Mouse (Mus musculus) adrenal gland, postnatal 10 days (tissue): ENCODE measurements around the gene A730049H05Rik. TPM values are rescaled to one million over a fixed set of nuclear protein-coding genes. Genes with fewer than 3 reads are reported as not detected.

Source experiments
- DNase-seq: peaks from one replicate; pipeline ENCODE4 v3.0.0; 2021; ENCODE audit warnings: mixed read lengths
- total RNA-seq, 2 experiments: library from RNA; stranded (reverse); gene quantifications; 2 replicates each; pipeline ENCODE4 v1.2.3; 2021

A730049H05Rik gene
- total RNA-seq, 2 experiments from 2014 or later, result 0.45 to 1.1 TPM

- DNase-seq, result no peak
Observed at GRCm38 (mm10) chr6:92827360-92827759, 11.1 kb downstream of the A730049H05Rik start.

- DNase-seq, result no peak
Observed at GRCm38 (mm10) chr6:92829148-92829547, 12.9 kb downstream of the A730049H05Rik start.

DNA sequence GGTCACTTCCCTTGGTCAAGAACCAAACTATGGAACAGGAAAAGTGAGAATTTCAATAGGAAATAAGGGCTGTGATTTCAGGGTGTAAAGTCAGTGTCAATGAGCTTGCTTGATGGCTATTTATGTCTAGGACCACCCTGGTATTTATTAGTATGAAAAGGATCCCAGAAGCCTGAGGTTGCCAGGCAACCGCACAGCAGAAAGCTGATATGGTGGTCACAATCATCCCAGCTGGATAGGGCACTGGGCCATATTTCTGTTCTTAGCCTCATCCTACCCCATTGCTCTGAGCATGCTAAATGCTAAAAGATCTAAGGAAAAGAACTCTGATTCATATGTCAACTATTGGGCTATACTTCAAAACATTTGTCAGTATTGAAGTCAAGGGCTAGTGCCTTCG, 14.8 kb downstream of the A730049H05Rik start:
- no peak for DNase-seq

GRCm38 (mm10) chr6:92842000-92842399, 25.7 kb downstream of the A730049H05Rik start:
- no peak for DNase-seq

DNA sequence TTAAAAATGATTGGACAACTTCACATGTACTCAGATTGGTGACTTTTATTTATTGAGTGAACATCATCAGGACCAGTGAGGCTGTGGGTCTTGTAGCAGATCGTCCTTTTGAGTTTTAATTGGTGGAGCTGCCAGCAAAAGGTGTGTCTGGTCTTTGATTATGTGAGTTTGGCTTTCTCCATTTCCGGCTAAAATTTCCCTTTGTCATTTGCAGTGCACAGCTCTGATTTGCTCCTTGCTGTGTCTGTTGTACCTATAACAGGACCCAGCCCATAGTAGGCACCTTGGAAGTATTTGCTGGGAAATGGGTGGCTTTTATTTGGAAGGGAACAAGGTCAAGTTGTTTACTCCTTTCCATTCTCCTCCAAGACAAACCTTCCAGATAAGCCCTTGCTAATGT, 27.2 kb downstream of the A730049H05Rik start:
- no peak for DNase-seq

GRCm38 (mm10) chr6:92845898-92846297, 29.6 kb downstream of the A730049H05Rik start:
- no peak for DNase-seq

DNA sequence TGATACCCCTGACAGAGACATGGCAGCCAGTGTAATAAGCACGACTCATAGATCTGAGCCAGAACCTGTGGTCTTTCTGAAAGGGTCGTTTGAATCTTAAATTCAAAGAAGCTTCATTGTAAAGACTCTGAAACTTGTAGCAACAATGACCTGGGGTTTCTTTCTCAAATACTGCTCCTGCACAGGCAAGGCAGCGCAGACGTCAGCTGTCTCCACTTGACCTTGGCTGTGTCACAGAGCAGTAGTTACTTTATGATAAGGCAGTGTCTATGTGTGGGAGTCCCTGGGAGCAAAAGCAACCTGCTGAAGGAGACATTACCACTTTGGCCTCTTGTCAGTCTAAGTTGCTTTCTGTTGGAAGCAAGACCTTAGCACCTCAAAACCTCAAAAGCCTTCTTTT, 30.3 kb downstream of the A730049H05Rik start:
- peak; percentile 48 for DNase-seq

DNA sequence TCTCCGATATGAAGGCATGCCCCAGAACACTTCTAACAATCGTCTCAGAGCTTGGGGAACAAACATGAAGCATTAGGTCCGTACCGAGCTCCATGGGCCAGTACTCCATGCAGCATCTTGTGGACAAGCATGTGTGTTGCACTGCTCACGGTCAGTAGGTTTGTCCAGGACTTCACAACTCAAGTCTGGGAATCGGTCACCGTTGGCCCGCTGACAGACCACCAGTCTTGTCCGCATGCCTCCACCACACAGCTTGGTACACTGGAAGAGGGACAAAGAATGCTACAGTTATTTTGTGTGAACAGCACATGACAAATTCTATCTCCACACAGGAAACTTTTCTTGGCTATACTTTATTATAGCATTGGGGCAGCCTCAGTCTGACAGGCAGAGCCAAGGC, 32.9 kb downstream of the A730049H05Rik start:
- DNase-seq, result no peak

GRCm38 (mm10) chr6:92850250-92850649, 34.0 kb downstream of the A730049H05Rik start:
- peak; percentile 68 for DNase-seq

- DNase-seq, result no peak
Observed at GRCm38 (mm10) chr6:92854873-92855272, 38.6 kb downstream of the A730049H05Rik start.

DNA sequence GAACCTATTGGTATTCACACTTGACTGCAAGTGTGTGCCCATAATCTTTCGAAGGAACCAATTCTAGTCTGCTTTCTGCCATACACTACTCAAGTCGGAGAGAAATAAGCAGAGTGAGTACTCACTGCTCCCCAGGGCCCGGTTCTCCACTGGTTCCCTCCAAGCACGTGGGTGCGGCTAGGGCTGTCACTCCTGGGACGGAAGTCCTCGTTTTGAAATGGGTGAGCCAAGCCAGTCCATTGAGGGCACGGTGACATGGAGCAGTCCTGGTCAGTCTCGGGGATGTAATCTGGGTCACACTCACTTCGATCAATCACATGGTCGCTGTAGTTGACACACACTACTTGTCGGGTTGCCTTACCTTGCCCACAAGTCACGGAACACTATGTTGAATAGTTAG, 41.5 kb downstream of the A730049H05Rik start:
- DNase-seq, result no peak

DNA sequence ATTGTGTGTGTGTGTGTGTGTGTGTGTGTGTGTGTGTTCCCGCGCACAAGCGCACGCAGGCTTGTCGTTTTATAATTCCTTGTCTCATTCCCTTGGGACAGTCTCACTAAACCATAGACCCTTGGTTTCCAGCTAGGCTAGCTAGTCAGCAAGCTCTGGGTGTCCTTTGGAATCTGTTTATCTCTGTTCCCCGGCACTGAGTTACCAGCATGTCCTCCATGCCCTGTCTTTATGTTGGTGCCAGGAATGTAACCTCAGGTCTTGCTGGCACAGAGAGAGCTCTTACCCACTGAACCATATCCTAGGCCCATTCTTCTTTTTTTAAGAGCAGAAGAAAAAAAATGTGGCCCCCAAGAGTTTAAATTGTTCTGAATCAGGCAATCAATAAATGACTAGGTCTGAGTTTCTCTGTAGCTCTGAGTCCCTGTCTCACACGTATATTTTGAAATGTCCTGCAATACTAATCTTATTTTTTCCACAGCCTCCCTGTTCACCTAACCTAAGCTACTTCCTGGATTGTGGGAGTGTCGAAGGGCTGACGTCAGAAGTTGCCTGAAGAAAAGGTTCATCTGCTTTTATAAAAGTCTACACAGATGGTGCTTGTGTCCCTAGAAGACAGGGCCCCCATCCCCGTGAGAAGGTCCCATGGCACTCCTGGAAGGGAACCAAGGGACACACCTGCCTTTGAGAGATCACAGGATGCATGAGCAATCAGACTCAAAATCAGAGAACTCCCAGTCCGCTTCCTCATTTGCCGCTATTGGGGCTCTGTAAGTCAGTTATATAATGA, 42.6 kb downstream of the A730049H05Rik start:
- DNase-seq, result no peak

DNA sequence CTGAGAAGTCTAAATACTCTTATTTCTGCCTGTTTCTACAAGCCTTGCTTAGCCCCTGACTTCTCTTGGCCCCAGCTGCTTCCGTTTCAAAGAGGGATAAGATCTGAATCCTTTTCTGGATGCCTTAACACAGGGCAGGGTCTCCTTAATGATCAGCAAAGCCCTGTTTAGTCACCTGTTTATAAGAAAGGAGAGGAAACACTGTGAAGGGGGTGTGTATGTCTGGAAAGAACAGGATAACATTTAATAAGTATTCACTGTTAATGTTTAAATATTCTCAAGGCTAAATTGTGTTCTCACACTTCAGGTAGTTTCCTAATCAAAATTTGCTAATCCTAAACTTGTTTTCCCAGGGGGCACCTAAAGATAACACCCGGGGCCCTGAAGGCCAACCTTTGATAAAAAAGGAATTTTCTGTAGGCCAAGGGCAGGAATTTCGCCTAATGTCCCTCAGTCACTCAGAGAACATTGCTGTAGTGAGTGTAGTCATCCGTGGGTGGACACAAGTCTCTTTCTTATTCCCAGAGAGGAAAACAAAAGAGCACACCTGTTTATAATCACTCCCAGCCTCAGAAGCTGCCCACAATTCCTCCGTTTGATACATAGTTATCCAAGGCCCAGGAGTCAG, 44.1 kb downstream of the A730049H05Rik start:
- DNase-seq, result no peak

GRCm38 (mm10) chr6:92862599-92862998, 46.3 kb downstream of the A730049H05Rik start:
- no peak for DNase-seq

DNA sequence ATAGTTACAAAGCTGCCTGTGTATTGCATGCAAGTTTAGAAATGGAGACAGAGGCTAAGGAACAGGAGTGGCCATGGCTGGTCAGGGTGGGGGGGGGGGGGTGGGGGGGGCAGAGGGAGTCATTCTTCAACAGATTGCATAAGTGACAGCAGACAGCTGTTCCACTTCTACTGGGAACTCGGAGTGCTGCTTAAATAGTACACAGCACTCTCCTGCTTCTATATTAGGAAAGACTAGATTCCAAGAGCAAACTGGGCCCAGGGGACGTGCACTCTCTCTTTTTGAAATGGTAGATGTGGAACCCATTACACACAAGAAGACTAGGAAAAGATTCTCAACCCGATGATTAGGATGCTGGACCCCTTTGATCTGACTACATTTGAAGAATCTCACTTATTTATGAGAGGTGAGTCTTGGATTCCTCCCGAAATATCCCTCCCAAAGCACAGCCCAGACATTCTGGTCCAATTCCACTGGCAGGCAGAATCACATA, 52.9 kb downstream of the A730049H05Rik start, which contains the start of gene Gm15737:
Gene Gm15737, plus strand, starts transcription at position 269 of the 493 bp plus-strand sequence.
- peak; percentile 36 for DNase-seq

GRCm38 (mm10) chr6:92869582-92870219, 53.4 kb downstream of the A730049H05Rik start:
- DNase-seq, result no peak

GRCm38 (mm10) chr6:92871813-92872212, 55.5 kb downstream of the A730049H05Rik start:
- DNase-seq, result no peak

- DNase-seq, result no peak
Observed at GRCm38 (mm10) chr6:92872766-92873165, 56.5 kb downstream of the A730049H05Rik start.

- DNase-seq, result no peak
Observed at GRCm38 (mm10) chr6:92874854-92875253, 58.6 kb downstream of the A730049H05Rik start.

- DNase-seq, result no peak
Observed at GRCm38 (mm10) chr6:92875340-92875739, 59.1 kb downstream of the A730049H05Rik start.

GRCm38 (mm10) chr6:92876121-92876520, 59.8 kb downstream of the A730049H05Rik start:
- no peak for DNase-seq

DNA sequence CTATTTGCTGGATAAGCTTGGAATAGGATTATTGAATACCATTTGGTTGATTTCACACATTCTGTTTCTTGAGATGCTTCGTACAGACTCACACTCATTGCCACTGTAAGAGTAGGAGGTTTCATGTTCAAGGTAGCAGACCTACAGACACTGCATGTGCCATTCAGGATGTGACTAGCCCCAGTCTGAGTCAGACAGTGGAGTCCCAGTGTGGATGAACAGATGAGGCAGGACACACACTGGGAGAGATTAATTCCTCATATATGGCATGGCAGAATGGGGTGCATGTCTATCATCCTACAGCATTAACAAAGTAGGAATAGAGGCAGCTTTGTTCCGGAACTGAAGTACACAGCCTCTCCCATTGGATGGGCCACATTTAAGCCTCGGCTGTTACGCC, 61.0 kb downstream of the A730049H05Rik start:
- no peak for DNase-seq

- no peak for DNase-seq
Observed at GRCm38 (mm10) chr6:92878771-92879170, 62.5 kb downstream of the A730049H05Rik start.
